Mouse (Mus musculus) left cerebral cortex, adult 8-10 months (tissue): ENCODE measurements around the gene Pkd2l1. TPM values are rescaled to one million over a fixed set of nuclear protein-coding genes. Genes with fewer than 3 reads are reported as not detected.

Source experiments
- DNase-seq, 2 experiments: peaks; one replicate each; pipeline ENCODE4 v3.0.0; 2022; ENCODE audit warnings: low spot score in 2 of 2
- total RNA-seq, 4 experiments: library from RNA; stranded (reverse); gene quantifications; 2 replicates each; pipeline ENCODE4 v1.2.4; 2022

Gene Pkd2l1
- under 1 TPM; 0.17 to 0.59 (median 0.44) TPM for total RNA-seq

DNA sequence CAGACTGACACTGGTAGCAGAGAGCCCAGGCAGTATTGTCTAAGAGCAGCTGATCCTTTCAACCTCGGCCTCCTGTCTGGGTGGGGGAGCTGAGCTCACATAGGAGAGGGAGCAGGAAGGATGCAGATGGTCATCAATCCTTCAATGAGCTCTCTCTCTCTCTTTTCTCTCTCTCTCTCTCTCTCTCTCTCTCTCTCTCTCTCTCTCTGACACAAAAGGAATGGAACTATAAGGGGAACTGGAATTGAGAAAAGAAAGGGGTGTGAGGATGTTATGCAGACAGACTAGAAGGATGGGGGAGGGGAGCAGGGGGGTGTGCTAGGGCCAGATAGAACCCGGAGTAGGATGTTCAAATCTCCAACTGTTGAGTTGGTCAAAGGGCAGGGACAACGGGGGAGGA lies at the start of gene Pkd2l1:
Gene Pkd2l1, minus strand, starts transcription at position 101 of the 400 bp plus-strand sequence.
- DNase-seq: no peak

DNA sequence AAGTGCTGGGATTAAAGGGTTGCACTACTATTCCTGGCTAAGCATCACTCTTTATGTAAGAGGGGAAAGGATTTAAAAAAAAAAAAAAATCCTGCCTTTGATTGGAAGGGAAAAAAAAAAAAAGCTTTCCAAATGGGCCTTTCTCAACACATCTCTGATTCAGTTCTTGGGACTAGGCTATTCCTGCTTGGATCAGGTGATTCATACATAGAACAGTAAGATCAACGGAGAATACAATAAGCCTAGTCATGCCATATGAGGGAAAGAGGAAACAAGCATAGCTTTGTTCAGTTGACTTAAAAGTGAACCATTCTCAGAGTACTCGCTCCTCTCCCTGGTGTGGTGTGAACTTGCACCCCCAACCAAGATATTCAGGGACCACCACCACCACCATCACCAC lies 46.7 kb upstream of the Pkd2l1 start:
- no peak for DNase-seq

DNA sequence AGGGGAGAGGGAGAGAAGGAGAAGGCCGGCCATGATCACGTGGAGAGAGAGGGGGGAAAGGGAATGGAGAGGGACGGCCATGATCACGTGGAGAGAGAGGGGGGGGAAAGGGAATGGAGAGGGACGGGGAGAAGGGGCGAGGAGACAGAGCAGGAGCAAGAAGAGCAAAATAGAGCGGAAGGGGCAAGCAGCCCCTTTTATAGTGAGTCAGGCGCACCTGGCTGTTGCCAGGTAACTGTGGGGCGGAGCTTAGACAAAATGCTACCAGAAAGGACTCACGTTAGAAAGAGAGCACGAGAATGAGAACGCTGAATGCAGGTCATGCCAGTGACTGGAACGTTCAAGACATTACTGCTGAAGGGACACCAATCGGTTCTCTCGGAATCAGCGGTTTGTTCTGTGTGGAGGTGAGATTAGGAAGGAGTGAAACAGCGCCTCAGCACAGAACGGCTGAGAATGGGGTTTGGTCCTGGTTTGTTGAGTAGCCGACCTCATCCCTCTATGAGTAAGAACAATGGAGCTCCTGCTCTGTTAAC lies 45.3 kb upstream of the Pkd2l1 start:
- DNase-seq: no peak

DNA sequence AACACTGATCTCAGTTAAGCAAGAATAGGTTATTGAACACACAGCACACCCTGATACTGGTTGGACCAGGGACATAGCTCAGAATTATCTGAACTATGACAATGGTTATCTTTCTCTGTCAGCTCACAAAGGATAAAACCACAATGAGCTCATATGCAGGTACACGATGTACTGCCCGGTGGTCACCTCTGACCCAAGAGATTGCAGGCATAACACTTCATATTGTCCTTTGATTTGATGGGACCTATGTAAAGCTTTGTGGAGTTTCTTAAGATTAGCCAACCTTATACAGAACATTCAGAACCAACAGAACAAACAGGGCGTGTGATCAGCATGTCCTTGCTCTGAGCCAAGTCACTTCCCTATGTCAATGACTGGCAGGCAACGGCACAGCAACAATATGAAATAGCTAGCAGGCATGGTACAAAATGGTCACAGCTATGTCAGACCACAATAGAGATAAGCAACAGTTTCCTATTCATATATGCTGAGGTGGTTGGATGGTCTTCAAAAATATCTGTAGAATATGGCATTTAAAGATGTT lies 39.4 kb upstream of the Pkd2l1 start:
- no peak for DNase-seq

DNA sequence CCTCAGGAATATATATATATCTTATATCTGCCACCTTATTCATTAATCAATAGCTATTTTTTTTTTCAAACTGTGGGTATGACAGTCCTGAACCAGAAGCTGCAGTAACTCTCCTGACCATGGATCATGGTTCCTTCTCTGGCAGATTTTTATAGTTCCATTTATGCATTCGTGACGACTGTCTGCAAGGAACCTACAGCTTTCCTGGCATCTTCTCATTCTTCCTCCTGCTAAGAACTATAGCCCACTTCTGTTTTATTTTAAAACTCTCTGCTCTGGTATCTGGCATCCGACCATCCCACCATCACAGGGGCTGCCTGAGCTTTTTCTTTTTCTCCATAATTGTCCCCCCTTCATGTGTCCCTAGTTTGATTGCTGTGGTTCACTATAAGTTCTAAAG lies 38.0 kb upstream of the Pkd2l1 start:
- DNase-seq: no peak

DNA sequence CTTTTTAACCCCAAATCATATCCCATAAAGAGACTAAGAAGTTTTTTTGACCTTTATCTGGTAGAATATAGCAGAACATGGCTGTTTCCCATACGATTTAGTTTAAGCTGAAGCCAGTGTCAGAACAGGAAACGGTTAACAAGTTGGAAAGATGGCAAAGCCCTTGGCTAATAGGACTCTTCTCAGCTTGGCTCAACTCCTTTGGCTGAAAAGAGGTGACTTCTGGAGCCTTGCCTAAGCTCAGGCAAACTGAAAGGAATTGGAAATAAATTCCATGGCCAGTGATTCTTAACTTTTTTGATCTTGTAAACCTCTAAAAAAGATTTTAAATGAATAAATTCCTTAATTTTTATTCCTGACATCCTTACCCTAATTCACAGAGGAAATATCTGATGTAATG lies 37.5 kb upstream of the Pkd2l1 start:
- no peak for DNase-seq

DNA sequence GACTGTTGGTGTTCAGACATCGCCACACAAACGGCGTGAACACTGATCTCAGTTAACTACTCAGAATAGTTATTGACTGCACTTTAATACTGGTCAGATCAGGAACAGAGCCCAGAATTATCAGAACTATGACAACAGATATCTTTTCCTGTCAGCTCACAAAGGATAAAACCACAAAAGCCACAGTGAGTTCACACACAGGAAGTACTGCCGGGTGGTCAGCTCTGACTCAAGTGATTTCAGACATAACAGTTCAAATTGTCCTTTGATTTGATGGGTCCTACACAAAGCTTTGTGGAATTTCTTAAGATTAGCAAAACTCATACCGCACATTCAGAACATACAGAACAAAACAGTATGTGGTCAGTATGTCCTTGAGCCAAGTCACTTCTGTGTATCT lies 33.5 kb upstream of the Pkd2l1 start:
- no peak for DNase-seq

DNA sequence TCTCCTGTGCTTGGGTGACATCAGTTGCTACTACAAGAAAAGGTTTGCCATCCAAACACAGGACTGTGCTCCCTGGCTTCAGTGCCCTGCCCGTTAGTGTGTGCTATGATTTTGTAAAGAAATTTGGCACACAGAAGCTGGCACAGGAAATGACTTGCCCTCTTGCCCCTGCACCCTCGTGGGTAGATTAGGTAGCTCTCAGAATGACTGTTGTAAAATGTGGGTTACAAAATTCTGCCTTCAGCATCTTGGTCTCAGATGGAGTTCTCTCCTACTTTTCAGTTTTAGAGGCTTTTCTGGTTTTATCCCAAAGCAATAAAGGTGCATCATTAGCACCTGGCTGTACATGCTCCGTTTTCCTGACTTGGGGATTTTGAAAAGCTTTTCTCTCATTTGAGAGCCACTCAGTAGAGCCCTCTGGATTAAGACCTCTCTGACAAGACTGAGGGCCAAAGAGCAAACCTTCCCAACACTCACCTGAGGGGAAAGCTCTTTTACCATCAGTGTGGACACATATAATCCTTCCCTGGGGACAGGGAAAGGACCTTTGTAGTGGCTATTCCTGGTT lies 25.8 kb upstream of the Pkd2l1 start:
- no peak for DNase-seq

DNA sequence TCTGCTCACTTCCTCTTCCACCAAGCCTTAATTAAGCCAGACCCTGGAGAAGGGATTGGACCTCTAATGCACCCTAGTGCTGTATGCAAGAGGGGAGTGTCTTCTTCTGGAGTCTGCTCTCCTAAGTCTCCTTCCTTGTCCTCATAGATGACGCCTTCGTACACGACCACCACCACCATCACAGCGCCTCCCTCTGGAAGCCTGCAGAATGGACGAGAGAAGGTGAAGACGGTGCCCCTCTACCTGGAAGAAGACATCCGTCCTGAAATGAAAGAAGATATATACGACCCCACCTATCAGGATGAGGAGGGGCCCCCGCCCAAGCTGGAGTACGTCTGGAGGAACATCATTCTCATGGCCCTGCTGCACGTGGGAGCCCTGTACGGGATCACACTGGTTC lies 23.0 kb upstream of the Pkd2l1 start:
- no peak for DNase-seq

DNA sequence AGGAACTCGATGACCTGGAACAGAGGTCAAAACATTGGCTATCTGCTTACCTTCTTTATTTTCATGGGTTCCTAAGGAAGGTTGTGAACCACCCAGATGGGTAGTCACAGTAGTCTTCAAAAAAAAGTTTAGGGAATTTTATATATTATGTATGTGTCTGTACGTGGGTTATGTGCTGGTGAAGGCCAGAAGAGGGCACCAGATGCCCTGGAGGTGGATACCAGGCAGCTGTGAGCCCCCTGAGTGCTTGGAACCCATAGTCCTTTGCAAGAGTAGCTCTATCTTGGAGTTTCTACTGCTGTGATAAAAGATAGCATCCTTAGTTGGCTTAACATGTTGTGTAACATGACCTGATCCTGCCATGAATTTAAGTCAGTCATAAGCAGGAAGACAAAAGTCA lies 14.8 kb upstream of the Pkd2l1 start:
- no peak for DNase-seq

DNA sequence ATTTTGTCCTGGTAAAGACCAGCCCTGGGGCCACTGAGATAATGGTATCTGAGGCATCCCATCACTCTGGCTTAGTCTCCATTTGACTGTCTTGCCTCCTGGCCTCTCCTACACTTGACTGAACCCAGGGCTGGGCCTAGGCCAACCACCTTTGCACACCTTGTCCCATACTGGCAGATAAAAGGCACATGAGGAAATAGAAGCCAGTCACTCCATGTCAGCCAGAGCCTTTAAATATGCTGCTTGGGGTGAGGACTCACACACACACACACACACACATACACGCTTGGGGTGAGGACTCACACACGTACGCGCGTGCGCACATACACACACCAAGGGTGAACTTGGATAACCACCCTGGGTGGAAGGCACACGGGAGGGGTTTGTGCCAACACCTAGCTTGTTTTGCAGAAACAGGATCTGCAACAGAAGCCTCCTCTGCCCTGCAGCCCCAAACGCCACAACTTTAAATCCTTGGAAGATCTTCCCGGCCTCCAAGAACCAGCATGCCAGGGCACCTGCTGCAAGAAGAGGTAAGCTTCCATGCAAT lies 10.8 kb upstream of the Pkd2l1 start, which contains the start of gene Scd3:
Gene Scd3, plus strand, starts transcription at position 255 of the 550 bp plus-strand sequence.
- DNase-seq: no peak

DNA sequence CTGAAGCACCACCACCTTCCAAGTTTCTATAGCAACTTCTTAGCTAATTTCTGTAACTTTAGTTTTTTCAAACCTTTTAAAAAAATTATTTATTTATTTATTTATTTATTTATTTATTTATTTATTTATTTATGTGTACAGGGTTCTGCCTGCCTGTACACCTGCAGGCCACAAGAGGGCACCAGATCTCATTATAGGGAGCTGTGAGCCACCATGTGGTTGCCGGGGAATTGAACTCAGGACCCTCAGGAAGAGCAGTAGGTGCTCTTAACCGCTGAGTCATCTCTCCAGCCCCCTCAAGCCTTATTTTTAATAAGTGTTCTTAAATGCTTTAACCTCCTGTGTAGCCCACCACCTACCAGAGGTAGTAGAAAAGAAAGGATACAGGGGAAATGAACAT lies 6.7 kb upstream of the Pkd2l1 start:
- DNase-seq: no peak

DNA sequence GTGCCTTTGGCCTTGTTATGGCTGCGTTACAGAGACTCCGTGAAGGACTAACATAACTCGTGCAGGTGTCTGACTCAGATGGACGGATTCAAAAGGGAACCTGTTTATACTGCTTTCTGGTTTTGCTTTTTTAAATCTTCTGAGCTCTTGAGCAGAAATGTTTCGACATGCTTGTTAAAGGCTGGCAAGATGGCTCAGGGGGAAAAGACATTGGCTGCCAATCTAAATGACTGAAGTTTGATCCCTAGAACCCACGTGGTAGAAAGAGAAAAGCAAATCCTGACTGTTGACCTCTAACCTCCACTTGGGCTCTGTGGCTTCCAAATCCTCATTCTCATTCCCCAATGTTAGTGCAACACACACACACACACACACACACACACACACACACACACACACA lies 6.3 kb upstream of the Pkd2l1 start:
- DNase-seq: no peak

DNA sequence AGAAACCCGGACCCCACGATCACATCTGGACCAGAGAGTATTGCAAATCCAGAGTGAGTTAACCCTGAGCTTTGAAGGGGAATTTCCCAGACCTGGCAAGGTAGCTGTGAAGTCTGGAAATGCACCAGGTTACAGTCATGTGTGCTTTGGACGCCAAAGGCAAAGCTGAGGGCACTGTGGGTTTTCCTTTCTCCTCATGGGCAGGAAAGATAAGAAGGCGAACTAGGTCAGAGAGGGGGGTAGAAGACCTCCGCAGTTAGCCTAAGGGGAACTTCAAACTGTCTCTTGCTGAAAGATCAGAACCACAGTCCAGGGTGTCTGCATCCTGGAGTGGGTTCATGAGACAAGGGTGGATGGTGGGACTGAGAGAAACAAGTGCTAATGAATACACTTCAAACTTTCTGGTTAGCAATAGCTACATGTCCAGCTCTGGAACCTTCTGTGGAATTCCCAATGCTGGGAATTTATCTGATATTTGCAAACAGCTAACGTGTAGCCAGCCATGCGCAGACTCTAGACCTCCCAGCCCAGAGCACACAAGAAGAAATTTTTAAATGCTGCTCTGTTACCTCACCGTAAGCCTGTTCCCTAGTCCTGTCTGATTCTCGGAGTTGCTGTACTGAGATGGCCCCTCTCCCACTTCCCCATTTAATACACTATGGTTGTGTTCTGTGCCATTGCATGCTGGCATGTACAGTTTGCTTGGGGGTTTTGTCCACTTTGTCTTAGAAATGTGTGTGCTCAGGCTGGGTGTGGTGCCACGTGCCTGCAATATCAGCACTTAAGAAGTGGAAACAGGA lies 5.0 kb upstream of the Pkd2l1 start:
- DNase-seq: no peak

DNA sequence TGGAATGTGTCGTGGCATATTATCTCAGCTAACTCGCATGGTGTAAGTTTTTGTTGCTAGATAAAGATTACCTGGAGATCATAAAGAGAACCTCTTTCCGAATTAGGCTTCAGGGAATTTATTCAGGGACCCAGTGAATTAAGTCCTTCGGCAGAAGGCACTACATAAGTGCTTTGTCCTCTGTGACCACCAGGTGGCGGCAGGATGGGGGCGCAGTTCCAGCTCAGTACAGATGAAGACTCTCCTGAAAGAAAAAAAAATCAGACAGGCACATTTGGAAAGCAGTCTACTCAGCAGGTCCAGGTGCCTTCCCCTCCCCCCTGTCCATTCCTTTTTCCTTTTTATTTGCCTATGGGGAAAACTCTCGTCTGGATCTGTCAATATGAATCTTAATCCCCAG lies 2.9 kb upstream of the Pkd2l1 start:
- peak; percentile 22 to 64 for DNase-seq

DNA sequence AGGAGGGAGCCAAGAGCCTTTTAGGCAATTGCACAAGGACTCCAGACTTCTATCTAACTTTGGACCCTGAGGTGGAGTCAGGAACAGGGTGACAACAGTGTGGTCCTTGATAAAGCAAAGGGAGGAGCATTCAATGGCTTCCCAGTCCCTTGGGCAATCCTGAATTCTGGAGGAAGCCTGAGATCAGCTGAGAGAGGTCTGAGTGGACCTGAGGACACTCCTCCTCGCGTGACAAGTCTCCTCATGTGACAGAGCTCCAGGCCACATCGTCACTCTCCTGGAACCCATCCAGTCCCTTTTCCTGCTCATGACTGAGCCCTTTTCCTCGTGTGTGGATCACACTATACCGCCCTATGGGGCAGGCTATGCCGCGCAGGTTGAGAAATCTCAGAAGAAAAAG lies 1.7 kb upstream of the Pkd2l1 start:
- no peak for DNase-seq

DNA sequence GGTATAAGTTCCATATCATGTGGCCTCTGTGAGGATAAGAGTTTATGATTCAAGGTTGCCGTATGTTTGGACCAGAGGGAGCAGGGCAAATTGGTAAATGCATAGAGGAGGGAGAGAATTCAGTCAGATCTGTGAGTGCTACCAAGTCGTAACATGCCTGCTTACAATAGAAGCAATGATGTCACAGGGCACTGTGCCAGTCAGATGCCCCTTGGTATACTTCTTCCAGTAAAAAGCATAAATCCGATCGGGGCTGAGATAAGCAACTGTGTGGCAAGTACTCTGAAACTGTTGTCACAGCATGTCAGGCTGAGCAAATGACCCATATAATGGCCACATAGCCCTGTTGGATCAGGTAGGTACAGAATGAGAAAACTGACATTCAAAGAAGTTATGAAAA lies 3.2 kb downstream of the Pkd2l1 start:
- DNase-seq: no peak

DNA sequence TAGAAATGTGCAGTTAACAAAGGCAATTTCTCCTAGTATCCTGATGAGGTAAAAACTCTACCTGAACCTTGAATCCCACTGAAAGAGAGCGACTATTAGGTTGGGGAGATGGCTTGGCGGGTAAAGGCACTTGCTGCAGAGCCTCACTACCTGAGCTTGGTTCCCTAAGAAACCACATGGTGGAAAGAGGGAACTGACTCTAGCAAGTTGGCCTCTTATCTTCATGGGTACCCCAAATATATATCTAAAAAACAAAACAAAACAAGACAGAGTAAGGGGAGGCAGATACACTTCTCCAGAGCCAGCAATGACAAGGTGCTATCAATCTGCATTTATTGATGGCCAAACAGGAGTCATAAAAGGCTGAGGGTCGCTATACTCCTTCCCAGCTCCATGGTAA lies 8.3 kb downstream of the Pkd2l1 start:
- no peak for DNase-seq

DNA sequence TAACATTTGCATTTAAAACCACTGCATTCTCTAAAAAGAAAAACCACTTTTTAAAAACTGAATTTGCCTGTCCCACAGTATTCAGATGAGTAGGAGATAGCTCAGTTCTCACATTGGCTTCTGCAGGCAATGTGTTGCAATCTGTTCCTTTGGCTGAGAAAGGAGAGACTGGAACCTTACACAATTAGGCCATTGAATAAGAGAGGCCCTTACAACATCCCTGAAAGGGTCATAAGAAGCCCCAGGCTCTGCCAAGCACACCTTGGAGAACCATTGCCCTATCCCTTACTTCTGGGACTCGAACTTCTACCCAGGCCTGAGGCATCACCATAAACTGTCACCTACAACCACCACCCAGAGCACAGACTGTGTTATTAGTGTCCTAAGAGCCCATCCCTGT lies 11.7 kb downstream of the Pkd2l1 start:
- DNase-seq: no peak

DNA sequence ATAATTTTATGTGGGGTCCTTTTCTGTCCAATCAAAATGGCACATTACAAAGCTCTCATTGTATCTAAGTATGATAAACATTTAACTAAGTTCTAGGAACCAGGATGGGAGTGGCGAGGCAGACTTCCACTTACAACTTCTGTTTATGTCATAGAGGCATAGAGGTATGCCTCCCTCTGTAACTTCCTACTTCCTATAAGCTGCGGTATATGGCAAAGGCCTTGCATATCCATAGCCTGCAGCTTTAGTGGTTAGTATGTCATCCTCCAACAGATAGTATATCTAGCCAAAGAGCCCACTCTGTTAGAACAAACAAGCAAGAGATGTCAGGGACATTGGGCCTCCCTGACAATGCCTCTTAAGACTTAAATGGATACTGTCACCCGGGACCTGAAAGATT lies 15.5 kb downstream of the Pkd2l1 start:
- DNase-seq: no peak

DNA sequence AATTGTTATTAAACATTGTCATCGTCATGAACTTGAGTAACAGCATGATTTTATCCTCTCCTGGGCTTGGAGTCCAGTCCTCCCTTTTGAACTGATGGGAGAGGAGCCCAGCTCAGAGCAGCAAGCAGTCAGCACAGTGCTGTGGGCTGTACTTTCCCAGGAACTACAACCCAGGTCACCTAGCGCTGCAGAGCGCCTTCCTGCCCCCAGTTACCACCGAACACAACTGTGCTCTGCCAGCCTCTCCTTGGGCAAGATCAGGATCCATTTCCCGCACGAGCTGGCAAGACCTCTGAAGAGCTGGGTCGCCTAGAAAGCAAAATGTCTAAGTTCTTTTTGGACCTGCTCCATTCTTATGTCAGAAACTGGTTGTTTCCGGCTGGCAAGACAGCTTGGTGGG lies 17.4 kb downstream of the Pkd2l1 start:
- no peak for DNase-seq

DNA sequence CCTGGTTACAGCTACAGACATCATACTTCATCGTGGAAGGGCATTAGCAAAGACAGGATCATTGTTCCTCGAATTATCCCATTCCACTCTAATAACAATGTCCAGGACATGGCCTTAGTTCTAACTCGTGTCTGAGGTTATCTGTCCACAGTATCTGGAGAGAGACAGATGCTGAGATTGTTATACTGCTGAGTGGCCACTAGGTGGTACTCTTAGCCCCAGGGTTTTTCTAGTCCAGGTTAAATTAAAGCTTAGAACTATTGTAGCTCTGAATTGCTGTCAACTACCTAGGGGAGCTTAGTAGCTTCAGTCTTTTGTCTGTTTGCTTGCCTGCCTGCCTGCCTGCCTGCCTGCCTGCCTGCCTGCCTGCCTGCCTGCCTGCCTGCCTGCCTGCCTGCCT lies 30.7 kb downstream of the Pkd2l1 start:
- DNase-seq: no peak
